Mouse (Mus musculus) cerebellum, postnatal 36 days (tissue): ENCODE data around the gene Hdgfl3.

Experiments
- DNase-seq, 2 experiments: peaks; one replicate each; pipeline ENCODE4 v3.0.0; 2021 to 2022; ENCODE audit warnings: mixed read lengths in 2 of 2

Hdgfl3 gene

GRCm38 (mm10) chr7:81934267-81934745 lies at the start of gene Hdgfl3:
Gene Hdgfl3, minus strand, starts transcription at chr7:81934473.
- peak; percentile 78 to 84 for DNase-seq

GRCm38 (mm10) chr7:81983651-81984050 lies 49.4 kb upstream of the Hdgfl3 start:
- no peak for DNase-seq

- no peak for DNase-seq
Observed at GRCm38 (mm10) chr7:81978304-81978703, 44.0 kb upstream of the Hdgfl3 start.

- no peak for DNase-seq
Observed at GRCm38 (mm10) chr7:81974616-81975015, 40.3 kb upstream of the Hdgfl3 start.

- DNase-seq, result no peak
Observed at GRCm38 (mm10) chr7:81973939-81974338, 39.7 kb upstream of the Hdgfl3 start.

- no peak for DNase-seq
Observed at GRCm38 (mm10) chr7:81973339-81973738, 39.1 kb upstream of the Hdgfl3 start.

- DNase-seq, result no peak
Observed at GRCm38 (mm10) chr7:81968975-81969374, 34.7 kb upstream of the Hdgfl3 start.

GRCm38 (mm10) chr7:81968451-81968850 lies 34.2 kb upstream of the Hdgfl3 start:
- no peak for DNase-seq

GRCm38 (mm10) chr7:81966195-81966594 lies 31.9 kb upstream of the Hdgfl3 start:
- DNase-seq, result no peak

- peak; percentile 9 to 20 for DNase-seq
Observed at GRCm38 (mm10) chr7:81959704-81960103, 25.4 kb upstream of the Hdgfl3 start.

- DNase-seq, result no peak
Observed at GRCm38 (mm10) chr7:81954208-81954846, 20.1 kb upstream of the Hdgfl3 start.

GRCm38 (mm10) chr7:81950499-81950898 lies 16.2 kb upstream of the Hdgfl3 start:
- DNase-seq, result no peak

GRCm38 (mm10) chr7:81945398-81945797 lies 11.1 kb upstream of the Hdgfl3 start:
- no peak for DNase-seq

- DNase-seq, result no peak
Observed at GRCm38 (mm10) chr7:81934806-81935205, 533 bp upstream of the Hdgfl3 start.

GRCm38 (mm10) chr7:81933601-81934266 lies 539 bp downstream of the Hdgfl3 start:
- peak; percentile 62 to 65 for DNase-seq

GRCm38 (mm10) chr7:81933061-81933600 lies 1.1 kb downstream of the Hdgfl3 start:
- DNase-seq, result peak in 1 of 2 experiments; percentile 7

GRCm38 (mm10) chr7:81932521-81933045 lies 1.7 kb downstream of the Hdgfl3 start:
- DNase-seq, result no peak

- no peak for DNase-seq
Observed at GRCm38 (mm10) chr7:81928998-81929397, 5.3 kb downstream of the Hdgfl3 start.

GRCm38 (mm10) chr7:81921379-81921952 lies 12.8 kb downstream of the Hdgfl3 start:
- no peak for DNase-seq

- DNase-seq, result no peak
Observed at GRCm38 (mm10) chr7:81920314-81920713, 14.0 kb downstream of the Hdgfl3 start.

- peak in 1 of 2 experiments; percentile 18 for DNase-seq
Observed at GRCm38 (mm10) chr7:81918316-81918715, 16.0 kb downstream of the Hdgfl3 start.

- DNase-seq, result no peak
Observed at GRCm38 (mm10) chr7:81904926-81905325, 29.3 kb downstream of the Hdgfl3 start.

GRCm38 (mm10) chr7:81904094-81904493 lies 30.2 kb downstream of the Hdgfl3 start:
- no peak for DNase-seq
